Mouse (Mus musculus) regulatory T cell (primary cell): Measurements from ENCODE around the gene Fgd3.

ENCODE experiments used
- in situ Hi-C: fragments of 300-600 bp; cut with MboI, MseI; formaldehyde crosslinking; loops from one replicate; pipeline ENCODE4 v1.15.1; 2025; ENCODE audit warnings: high pct_unique_total_duplicates

Gene Fgd3

GRCm38 (mm10) chr13:49320040-49320439 lies at the start of gene Fgd3:
Fgd3 (minus strand) TSS chr13:49320311.
- in situ Hi-C loops, result loop anchor here (5.0 kb wide), 1 partner anchor 57 kb away; no protein-coding TSS in a partner anchor

GRCm38 (mm10) chr13:49369404-49369803 lies 49.3 kb upstream of the Fgd3 start:
- in situ Hi-C loops, result no loop called here

GRCm38 (mm10) chr13:49367657-49368440 lies 47.7 kb upstream of the Fgd3 start:
- in situ Hi-C loops, result no loop called here

GRCm38 (mm10) chr13:49364716-49365115 lies 44.6 kb upstream of the Fgd3 start:
- in situ Hi-C loops, result no loop called here

GRCm38 (mm10) chr13:49362804-49363203 lies 42.7 kb upstream of the Fgd3 start:
- in situ Hi-C loops, result no loop called here

- in situ Hi-C loops, result no loop called here
Measured at GRCm38 (mm10) chr13:49362364-49362763, 42.3 kb upstream of the Fgd3 start.

- in situ Hi-C loops, result no loop called here
Measured at GRCm38 (mm10) chr13:49360906-49361406, 40.8 kb upstream of the Fgd3 start.

- in situ Hi-C loops, result no loop called here
Measured at GRCm38 (mm10) chr13:49358184-49358583, 38.1 kb upstream of the Fgd3 start.

GRCm38 (mm10) chr13:49357367-49358026 lies 37.4 kb upstream of the Fgd3 start:
- in situ Hi-C loops, result no loop called here

- in situ Hi-C loops, result no loop called here
Measured at GRCm38 (mm10) chr13:49356090-49356489, 36.0 kb upstream of the Fgd3 start.

- in situ Hi-C loops, result no loop called here
Measured at GRCm38 (mm10) chr13:49355461-49356061, 35.5 kb upstream of the Fgd3 start.

- in situ Hi-C loops, result no loop called here
Measured at GRCm38 (mm10) chr13:49353991-49354507, 33.9 kb upstream of the Fgd3 start.

- in situ Hi-C loops, result no loop called here
Measured at GRCm38 (mm10) chr13:49353422-49353821, 33.3 kb upstream of the Fgd3 start.

- in situ Hi-C loops, result no loop called here
Measured at GRCm38 (mm10) chr13:49352581-49353159, 32.6 kb upstream of the Fgd3 start.

GRCm38 (mm10) chr13:49349836-49350505 lies 29.9 kb upstream of the Fgd3 start:
- in situ Hi-C loops, result no loop called here

- in situ Hi-C loops, result no loop called here
Measured at GRCm38 (mm10) chr13:49349335-49349734, 29.2 kb upstream of the Fgd3 start.

GRCm38 (mm10) chr13:49348522-49348921 lies 28.4 kb upstream of the Fgd3 start:
- in situ Hi-C loops, result no loop called here

- in situ Hi-C loops, result no loop called here
Measured at GRCm38 (mm10) chr13:49345476-49345875, 25.4 kb upstream of the Fgd3 start.

GRCm38 (mm10) chr13:49344567-49344966 lies 24.5 kb upstream of the Fgd3 start:
- in situ Hi-C loops, result no loop called here

- in situ Hi-C loops, result no loop called here
Measured at GRCm38 (mm10) chr13:49342723-49343100, 22.6 kb upstream of the Fgd3 start.
